Mouse (Mus musculus): ENCODE data around the gene Pax6. TPM values are rescaled to one million over a fixed set of nuclear protein-coding genes. Genes with fewer than 3 reads are reported as not detected.
A peak's percentile ranks its signal among the peaks of the same experiment; 100 is the strongest.

Gene Pax6
- polyA plus RNA-seq, 1 experiment = not detected

- Histone ChIP-seq H3K4me1 (ENCODE audit: control insufficient read depth, insufficient read depth, low read length) (peaks cover 16% of the 10 kb centered on the region), H3K4me3 (ENCODE audit: insufficient read depth, low read length) (no peak overlapping the region), H3K27ac (ENCODE audit: insufficient read depth, low read depth, low read length) (no peak overlapping the region)
- TF ChIP-seq POLR2A (IDR thresholded peaks at IDR 0.05; ENCODE audit: borderline replicate concordance, low read depth, low read length) (no peak), CTCF (IDR thresholded peaks at IDR 0.05; ENCODE audit: low read depth, low read length) (no peak)
Measured at GRCm38 (mm10) chr2:105671116-105671797, 2.6 kb downstream of the Pax6 start.

- TF ChIP-seq POLR2A (IDR thresholded peaks at IDR 0.05; ENCODE audit: borderline replicate concordance, low read depth, low read length) (no peak), CTCF (IDR thresholded peaks at IDR 0.05; ENCODE audit: low read depth, low read length) (no peak)
- Histone ChIP-seq H3K4me1 (ENCODE audit: control insufficient read depth, insufficient read depth, low read length) (peaks cover 22% of the 10 kb centered on the region), H3K4me3 (ENCODE audit: insufficient read depth, low read length) (peak overlapping the region; percentile 28), H3K27ac (ENCODE audit: insufficient read depth, low read depth, low read length) (no peak overlapping the region)
Measured at GRCm38 (mm10) chr2:105671798-105672595, 3.3 kb downstream of the Pax6 start.

GRCm38 (mm10) chr2:105672596-105672960 is 3.9 kb downstream of the Pax6 start:
- Histone ChIP-seq H3K27ac (ENCODE audit: insufficient read depth, low read depth, low read length) (no peak overlapping the region), H3K4me3 (ENCODE audit: insufficient read depth, low read length) (peak overlapping the region; percentile 28), H3K4me1 (ENCODE audit: control insufficient read depth, insufficient read depth, low read length) (peaks cover 22% of the 10 kb centered on the region)
- TF ChIP-seq CTCF (IDR thresholded peaks at IDR 0.05; ENCODE audit: low read depth, low read length) (no peak), POLR2A (IDR thresholded peaks at IDR 0.05; ENCODE audit: borderline replicate concordance, low read depth, low read length) (no peak)

- Histone ChIP-seq H3K27ac (ENCODE audit: insufficient read depth, low read depth, low read length) (no peak overlapping the region), H3K4me1 (ENCODE audit: control insufficient read depth, insufficient read depth, low read length) (peaks cover 22% of the 10 kb centered on the region), H3K4me3 (ENCODE audit: insufficient read depth, low read length) (no peak overlapping the region; the same call in 1 of the 2 replicates)
- TF ChIP-seq POLR2A (IDR thresholded peaks at IDR 0.05; ENCODE audit: borderline replicate concordance, low read depth, low read length) (no peak), CTCF (IDR thresholded peaks at IDR 0.05; ENCODE audit: low read depth, low read length) (no peak)
Measured at GRCm38 (mm10) chr2:105673054-105673453, 4.4 kb downstream of the Pax6 start.

GRCm38 (mm10) chr2:105673631-105674060 is 4.9 kb downstream of the Pax6 start:
- peak overlapping the region; percentile 36 for H3K4me3 ChIP-seq (ENCODE audit: insufficient read depth, low read length)
- H3K27ac ChIP-seq (ENCODE audit: insufficient read depth, low read depth, low read length) = no peak overlapping the region
- peaks cover 17% of the 10 kb centered on the region for H3K4me1 ChIP-seq (ENCODE audit: control insufficient read depth, insufficient read depth, low read length)
- no peak for TF ChIP-seq CTCF (IDR thresholded peaks at IDR 0.05; ENCODE audit: low read depth, low read length)
- no peak for TF ChIP-seq POLR2A (IDR thresholded peaks at IDR 0.05; ENCODE audit: borderline replicate concordance, low read depth, low read length)

GRCm38 (mm10) chr2:105674061-105674874 is 5.6 kb downstream of the Pax6 start:
- Histone ChIP-seq H3K4me3 (ENCODE audit: insufficient read depth, low read length) (peak overlapping the region; percentile 52), H3K4me1 (ENCODE audit: control insufficient read depth, insufficient read depth, low read length) (peaks cover 17% of the 10 kb centered on the region), H3K27ac (ENCODE audit: insufficient read depth, low read depth, low read length) (no peak overlapping the region)
- TF ChIP-seq CTCF (IDR thresholded peaks at IDR 0.05; ENCODE audit: low read depth, low read length) (no peak), POLR2A (IDR thresholded peaks at IDR 0.05; ENCODE audit: borderline replicate concordance, low read depth, low read length) (no peak)

- Histone ChIP-seq H3K4me3 (ENCODE audit: insufficient read depth, low read length) (peak overlapping the region; percentile 52), H3K4me1 (ENCODE audit: control insufficient read depth, insufficient read depth, low read length) (peaks cover 15% of the 10 kb centered on the region)
Measured at GRCm38 (mm10) chr2:105674875-105675729, 6.4 kb downstream of the Pax6 start.

GRCm38 (mm10) chr2:105675730-105676079 is 7.0 kb downstream of the Pax6 start:
- no peak overlapping the region for H3K27ac ChIP-seq (ENCODE audit: insufficient read depth, low read depth, low read length)
- peak overlapping the region; percentile 52 for H3K4me3 ChIP-seq (ENCODE audit: insufficient read depth, low read length)
- TF ChIP-seq CTCF (IDR thresholded peaks at IDR 0.05; ENCODE audit: low read depth, low read length) = no peak
- no peak for TF ChIP-seq POLR2A (IDR thresholded peaks at IDR 0.05; ENCODE audit: borderline replicate concordance, low read depth, low read length)
- H3K4me1 ChIP-seq (ENCODE audit: control insufficient read depth, insufficient read depth, low read length) = peaks cover 15% of the 10 kb centered on the region

More at GRCm38 (mm10) chr2:105674875-105675729, 6.4 kb downstream of the Pax6 start:
- H3K27ac ChIP-seq (ENCODE audit: insufficient read depth, low read depth, low read length) = no peak overlapping the region
- TF ChIP-seq POLR2A (IDR thresholded peaks at IDR 0.05; ENCODE audit: borderline replicate concordance, low read depth, low read length) = no peak

Data from bone marrow macrophage, adult 2 months (primary cell).